Mouse (Mus musculus): ENCODE results near the gene Adgrl1. TPM values are rescaled to one million over a fixed set of nuclear protein-coding genes. Genes with fewer than 3 reads are reported as not detected.
"Not testable (repeated sequence)": the region's sequence is repeated elsewhere in the genome, so short reads cannot be mapped to it uniquely, and the experiment has no call there.

The Adgrl1 gene
- polyA plus RNA-seq, 1 experiment from 2014 or later = 8.3 TPM

DNA sequence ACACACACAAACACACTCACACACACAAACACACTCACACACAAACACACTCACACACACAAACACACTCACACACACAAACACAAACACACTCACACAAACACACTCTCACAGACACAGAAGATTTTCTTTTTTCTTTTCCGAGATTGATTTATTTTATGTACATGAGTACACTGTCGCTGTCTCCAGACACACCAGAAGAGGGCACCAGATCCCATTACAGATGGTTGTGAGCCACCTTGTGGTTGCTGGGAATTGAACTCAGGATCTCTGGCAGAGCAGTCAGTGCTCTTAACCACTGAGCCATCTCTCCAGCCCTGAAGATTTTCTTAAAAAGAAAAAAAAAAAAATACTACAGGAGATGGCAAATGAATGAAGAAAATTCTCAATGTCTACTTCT lies 83.3 kb downstream of the Adgrl1 start:
- not testable (repeated sequence) for H3K27me3 ChIP-seq (ENCODE audit: control insufficient read depth, insufficient read depth, low read length); H3K9ac ChIP-seq (ENCODE audit: low read length); ATAC-seq (replicated peaks; ENCODE audit: extremely low read depth, insufficient read depth, low FRiP score); H3K9me3 ChIP-seq (replicated peaks; ENCODE audit: control insufficient read depth, low read length); H3K27ac ChIP-seq (ENCODE audit: low read length); H3K4me2 ChIP-seq (ENCODE audit: low read depth, low read length); H3K4me3 ChIP-seq (ENCODE audit: low read length)
- Histone ChIP-seq H3K4me1 (ENCODE audit: control insufficient read depth, insufficient read depth, low read length) (peaks cover 23% of the 10 kb centered on the region), H3K36me3 (ENCODE audit: control insufficient read depth, insufficient read depth) (peaks cover 45% of the 10 kb centered on the region)
- WGBS = 96% methylated on average over 2 of the region's 2 CpGs

- Histone ChIP-seq H3K27ac (ENCODE audit: low read length) (no peak overlapping the region), H3K4me1 (ENCODE audit: control insufficient read depth, insufficient read depth, low read length) (no peaks in the 10 kb centered on the region), H3K9me3 (replicated peaks; ENCODE audit: control insufficient read depth, low read length) (no peaks in the 10 kb centered on the region), H3K36me3 (ENCODE audit: control insufficient read depth, insufficient read depth) (peaks cover 71% of the 10 kb centered on the region), H3K9ac (ENCODE audit: low read length) (no peak overlapping the region), H3K27me3 (ENCODE audit: control insufficient read depth, insufficient read depth, low read length) (no peaks in the 10 kb centered on the region), H3K4me2 (ENCODE audit: low read depth, low read length) (no peak overlapping the region), H3K4me3 (ENCODE audit: low read length) (no peak overlapping the region)
- 82% methylated on average over 7 of the region's 7 CpGs for WGBS
- ATAC-seq (replicated peaks; ENCODE audit: extremely low read depth, insufficient read depth, low FRiP score) = no peak
Measured at GRCm38 (mm10) chr8:83989243-83989642, 89.3 kb downstream of the Adgrl1 start.

DNA sequence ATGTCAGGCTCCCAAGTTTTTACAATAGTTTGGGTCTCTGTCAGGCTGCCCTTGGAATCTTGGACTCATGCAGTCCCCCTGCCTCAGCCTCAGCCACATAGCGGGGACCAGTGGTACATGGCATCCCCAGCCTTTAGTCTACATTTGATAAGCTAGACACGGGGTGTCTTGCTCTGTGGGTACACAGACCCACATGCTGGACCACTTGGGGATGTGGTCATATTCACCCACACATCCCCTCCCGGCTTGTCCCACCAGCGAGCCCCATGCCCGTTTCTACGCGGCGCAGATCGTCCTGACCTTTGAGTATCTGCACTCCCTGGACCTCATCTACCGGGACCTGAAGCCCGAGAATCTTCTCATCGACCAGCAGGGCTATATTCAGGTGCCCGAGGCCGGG lies 90.3 kb downstream of the Adgrl1 start:
- H3K4me3 ChIP-seq (ENCODE audit: low read length) = no peak overlapping the region
- 94% methylated on average over 14 of the region's 14 CpGs for WGBS
- H3K9me3 ChIP-seq (replicated peaks; ENCODE audit: control insufficient read depth, low read length) = no peaks in the 10 kb centered on the region
- no peaks in the 10 kb centered on the region for H3K4me1 ChIP-seq (ENCODE audit: control insufficient read depth, insufficient read depth, low read length)
- no peak overlapping the region for H3K9ac ChIP-seq (ENCODE audit: low read length)
- no peak for ATAC-seq (replicated peaks; ENCODE audit: extremely low read depth, insufficient read depth, low FRiP score)
- no peak overlapping the region for H3K4me2 ChIP-seq (ENCODE audit: low read depth, low read length)
- no peaks in the 10 kb centered on the region for H3K27me3 ChIP-seq (ENCODE audit: control insufficient read depth, insufficient read depth, low read length)
- H3K36me3 ChIP-seq (ENCODE audit: control insufficient read depth, insufficient read depth) = peaks cover 76% of the 10 kb centered on the region
- H3K27ac ChIP-seq (ENCODE audit: low read length) = no peak overlapping the region

Small RNA genes lying within 50 kb of the gene (microRNA-seq; reads per million reads assigned to microRNA genes)
- gene Gm44330 (not detected), gene Gm44450 (not detected)

Other genes starting within 250 kb of the Adgrl1 start
- 135 and 146 TPM in 2 replicates for gene Gipc1, start 247.4 kb upstream of the Adgrl1 start, polyA plus RNA-seq (2015; fragmentation: Nextera tagmentation; extraction: Ambion mirVana)
- 0.43 and 0.69 TPM in 2 replicates for gene Ptger1, start 233.4 kb upstream of the Adgrl1 start, polyA plus RNA-seq (2015; fragmentation: Nextera tagmentation; extraction: Ambion mirVana)
- gene Pkn1, start 200.9 kb upstream of the Adgrl1 start, polyA plus RNA-seq (2015; fragmentation: Nextera tagmentation; extraction: Ambion mirVana) = 17.5 and 20.2 TPM in 2 replicates
- 141 and 147 TPM in 2 replicates for gene Ddx39, start 184.9 kb upstream of the Adgrl1 start, polyA plus RNA-seq (2015; fragmentation: Nextera tagmentation; extraction: Ambion mirVana)
- 39.5 and 41.9 TPM in 2 replicates for gene Adgre5, start 158.8 kb upstream of the Adgrl1 start, polyA plus RNA-seq (2015; fragmentation: Nextera tagmentation; extraction: Ambion mirVana)
- gene Gm10644, start 55.1 kb downstream of the Adgrl1 start, polyA plus RNA-seq (2015; fragmentation: Nextera tagmentation; extraction: Ambion mirVana) = 1.0 and 1.2 TPM in 2 replicates
- gene Asf1b, start 55.4 kb downstream of the Adgrl1 start, polyA plus RNA-seq (2015; fragmentation: Nextera tagmentation; extraction: Ambion mirVana) = 65.2 and 69.1 TPM in 2 replicates
- 258 and 282 TPM in 2 replicates for gene Prkaca, start 72.9 kb downstream of the Adgrl1 start, polyA plus RNA-seq (2015; fragmentation: Nextera tagmentation; extraction: Ambion mirVana)
- 5.4 and 6.0 TPM in 2 replicates for gene Samd1, start 97.6 kb downstream of the Adgrl1 start, polyA plus RNA-seq (2015; fragmentation: Nextera tagmentation; extraction: Ambion mirVana)
- gene 1700067K01Rik, start 101.4 kb downstream of the Adgrl1 start, polyA plus RNA-seq (2015; fragmentation: Nextera tagmentation; extraction: Ambion mirVana) = 0.89 and 1.1 TPM in 2 replicates
- 0.21 and 0.49 TPM in 2 replicates for gene 2210011C24Rik, start 112.1 kb downstream of the Adgrl1 start, polyA plus RNA-seq (2015; fragmentation: Nextera tagmentation; extraction: Ambion mirVana)
- gene Palm3, start 121.4 kb downstream of the Adgrl1 start, polyA plus RNA-seq (2015; fragmentation: Nextera tagmentation; extraction: Ambion mirVana) = 1.5 and 2.7 TPM in 2 replicates
- 6.0 and 6.5 TPM in 2 replicates for gene Il27ra, start 142.5 kb downstream of the Adgrl1 start, polyA plus RNA-seq (2015; fragmentation: Nextera tagmentation; extraction: Ambion mirVana)
- gene Rln3, start 144.9 kb downstream of the Adgrl1 start, polyA plus RNA-seq (2015; fragmentation: Nextera tagmentation; extraction: Ambion mirVana) = 0.24 TPM in 1 of 2 replicates, not detected in the other
- gene Gm10643, start 165.0 kb downstream of the Adgrl1 start, polyA plus RNA-seq (2015; fragmentation: Nextera tagmentation; extraction: Ambion mirVana) = 0.95 and 1.2 TPM in 2 replicates
- gene Rfx1, start 166.7 kb downstream of the Adgrl1 start, polyA plus RNA-seq (2015; fragmentation: Nextera tagmentation; extraction: Ambion mirVana) = 5.9 and 6.4 TPM in 2 replicates
- 5.4 and 6.0 TPM in 2 replicates for gene Dcaf15, start 204.7 kb downstream of the Adgrl1 start, polyA plus RNA-seq (2015; fragmentation: Nextera tagmentation; extraction: Ambion mirVana)
- 0.17 and 0.37 TPM in 2 replicates for gene Podnl1, start 225.9 kb downstream of the Adgrl1 start, polyA plus RNA-seq (2015; fragmentation: Nextera tagmentation; extraction: Ambion mirVana)
- gene Cc2d1a, start 247.8 kb downstream of the Adgrl1 start, polyA plus RNA-seq (2015; fragmentation: Nextera tagmentation; extraction: Ambion mirVana) = 14.8 and 15.4 TPM in 2 replicates
- gene 4930432K21Rik, start 247.9 kb downstream of the Adgrl1 start, polyA plus RNA-seq (2015; fragmentation: Nextera tagmentation; extraction: Ambion mirVana) = 1.2 and 1.3 TPM in 2 replicates

Data from heart, embryonic 16.5 days (tissue).